Mouse (Mus musculus): ENCODE measurements around the gene Filip1.
A peak's percentile ranks its signal among the peaks of the same experiment; 100 is the strongest.

The Filip1 gene

DNA sequence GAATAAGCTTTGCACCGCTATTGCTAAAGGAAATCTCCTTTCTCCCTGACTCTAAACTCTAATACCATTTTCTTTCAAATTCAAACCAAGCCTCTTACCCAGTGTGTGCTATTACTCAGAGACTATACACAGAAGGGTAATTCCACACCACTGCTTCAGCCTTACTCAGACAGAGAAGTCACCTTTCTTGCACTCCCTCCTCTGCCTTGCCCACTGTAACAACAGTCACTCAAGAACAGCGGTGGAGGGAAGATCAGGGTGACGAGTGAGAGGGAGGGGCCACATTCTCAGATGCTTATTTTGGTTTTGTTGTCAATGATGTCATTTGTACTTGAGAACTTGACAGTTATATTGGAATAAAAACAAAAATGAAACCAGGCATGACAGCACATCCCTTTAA is 65.2 kb downstream of the Filip1 start:
- no peak for DNase-seq

DNA sequence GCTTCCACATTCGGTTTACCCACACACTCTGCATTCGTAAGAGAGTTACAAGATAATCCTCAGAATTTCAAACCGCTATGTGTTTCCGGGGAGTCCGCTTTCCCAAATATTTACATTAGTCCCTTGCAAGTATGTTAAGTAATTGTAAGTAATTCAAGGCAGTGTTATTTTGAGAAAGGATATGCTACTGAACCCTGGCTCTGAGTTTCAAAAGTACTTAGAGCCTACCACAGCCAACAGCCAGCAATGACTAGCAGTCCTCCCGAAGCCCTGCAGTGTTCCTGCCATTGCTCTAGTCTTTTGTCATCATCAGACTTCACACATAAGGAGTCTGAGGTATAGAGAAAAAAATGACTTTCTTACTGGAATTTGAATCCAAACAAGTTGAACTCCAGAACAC is 67.8 kb downstream of the Filip1 start:
- DNase-seq = no peak

DNA sequence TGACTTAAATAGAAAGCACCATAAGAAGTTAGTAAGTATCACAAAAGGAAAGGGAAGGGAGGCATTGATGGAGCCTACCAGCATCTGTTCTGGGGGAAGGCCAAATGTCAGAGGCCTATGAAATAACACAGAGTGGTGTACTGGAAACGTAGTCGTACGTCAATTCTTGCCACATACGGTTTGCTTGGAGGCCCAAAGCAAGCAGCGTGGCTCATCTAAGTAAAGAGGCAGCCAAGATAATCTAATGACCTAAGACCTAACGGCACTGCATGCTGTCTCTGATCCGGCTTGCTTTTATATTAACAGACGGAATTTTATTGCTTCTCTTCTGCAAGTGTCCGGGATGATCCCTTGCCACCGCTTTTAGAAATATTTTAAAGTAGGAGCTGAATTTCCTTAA is 68.7 kb downstream of the Filip1 start:
- DNase-seq = no peak

DNA sequence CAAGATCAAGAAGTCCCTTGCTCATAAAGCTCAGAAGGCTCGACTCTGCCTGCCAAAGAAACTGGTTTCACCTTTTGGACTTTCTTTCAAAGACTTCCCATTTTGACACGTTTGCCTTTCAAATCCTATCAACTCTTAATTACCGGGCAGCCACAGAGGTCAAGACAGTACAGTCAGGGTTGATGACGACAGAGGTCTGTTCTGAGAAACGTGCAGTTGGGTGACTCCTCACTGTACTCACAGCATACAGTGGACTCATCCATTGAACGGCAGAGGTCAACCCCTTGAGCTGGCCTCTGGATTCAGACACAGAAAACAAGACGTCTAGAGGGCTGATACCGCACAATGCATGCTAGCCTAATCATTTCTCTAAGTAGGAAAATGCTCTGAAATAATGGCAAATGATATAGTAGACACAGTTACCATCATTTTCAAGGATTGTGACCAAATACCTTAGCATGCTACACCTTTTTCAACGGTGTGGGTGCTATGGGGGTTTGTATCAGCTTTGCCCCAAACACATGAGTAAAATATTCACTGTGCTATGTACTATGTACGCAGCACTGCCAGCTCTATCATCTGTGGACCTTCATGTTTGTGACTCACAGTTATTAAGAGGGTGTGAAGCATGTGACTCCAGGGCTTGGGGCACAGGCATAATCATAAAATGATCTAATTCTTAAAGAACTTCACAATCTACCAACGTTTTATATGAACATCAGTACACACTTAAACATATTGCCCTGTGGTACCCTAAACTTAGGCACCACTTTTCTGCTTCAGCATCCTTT is 74.0 kb downstream of the Filip1 start:
- no peak for DNase-seq

DNA sequence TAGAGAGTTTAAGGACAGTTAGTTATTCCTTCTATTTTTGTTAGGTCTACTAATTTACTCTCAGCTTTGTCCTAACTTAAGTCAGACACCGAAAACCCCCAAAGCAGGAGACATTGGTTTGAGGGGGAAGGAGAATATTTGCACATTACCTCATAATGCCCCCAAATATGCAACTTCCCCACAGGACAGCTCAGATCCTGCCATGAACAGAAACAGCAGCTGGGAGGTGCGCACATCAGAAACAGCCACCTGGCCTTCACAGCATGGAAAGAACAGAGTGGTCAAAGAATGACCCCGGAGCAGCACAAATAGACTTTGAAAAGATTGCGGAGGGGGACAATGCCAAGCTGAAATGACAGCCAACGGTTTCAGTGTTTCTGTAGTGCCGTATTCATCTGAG is 75.1 kb downstream of the Filip1 start:
- DNase-seq = no peak

DNA sequence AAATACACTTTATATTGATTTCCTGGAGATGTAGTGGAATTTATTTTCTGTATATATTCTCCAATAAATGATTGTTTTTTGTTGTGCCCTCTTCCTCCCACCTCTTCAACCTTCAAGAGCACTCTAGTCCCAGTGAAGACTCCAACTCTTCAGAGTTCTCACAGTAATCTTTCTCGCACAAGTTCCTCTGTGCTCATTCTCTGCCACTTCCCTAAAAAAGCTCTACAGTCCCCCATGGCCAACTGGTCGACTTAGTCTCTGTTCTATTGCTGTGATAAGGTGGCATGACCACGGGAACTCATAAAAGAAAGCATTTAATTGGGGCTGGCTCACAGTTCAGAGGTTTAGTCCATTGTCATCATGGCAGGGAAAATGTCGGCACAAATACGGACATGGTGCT is 80.1 kb downstream of the Filip1 start:
- no peak for DNase-seq

DNA sequence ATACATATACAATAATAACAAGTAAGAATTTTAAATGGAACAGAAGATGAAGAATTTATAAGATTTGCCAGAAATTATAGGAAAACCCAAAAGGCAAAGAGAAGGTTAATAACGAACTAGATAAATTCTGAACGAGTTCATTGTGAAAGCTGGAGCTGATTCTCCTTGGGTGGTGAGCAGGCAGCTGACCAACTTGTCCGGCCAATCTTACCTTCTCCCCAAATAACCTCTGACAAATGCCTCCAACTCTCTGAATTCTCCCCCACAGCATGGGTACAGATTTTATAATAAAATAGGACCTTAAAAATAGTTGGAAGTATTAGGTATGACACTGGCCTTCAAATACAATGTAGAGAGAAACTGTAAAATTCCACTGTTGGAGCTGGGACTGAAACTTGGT is 84.6 kb downstream of the Filip1 start:
- no peak for DNase-seq

DNA sequence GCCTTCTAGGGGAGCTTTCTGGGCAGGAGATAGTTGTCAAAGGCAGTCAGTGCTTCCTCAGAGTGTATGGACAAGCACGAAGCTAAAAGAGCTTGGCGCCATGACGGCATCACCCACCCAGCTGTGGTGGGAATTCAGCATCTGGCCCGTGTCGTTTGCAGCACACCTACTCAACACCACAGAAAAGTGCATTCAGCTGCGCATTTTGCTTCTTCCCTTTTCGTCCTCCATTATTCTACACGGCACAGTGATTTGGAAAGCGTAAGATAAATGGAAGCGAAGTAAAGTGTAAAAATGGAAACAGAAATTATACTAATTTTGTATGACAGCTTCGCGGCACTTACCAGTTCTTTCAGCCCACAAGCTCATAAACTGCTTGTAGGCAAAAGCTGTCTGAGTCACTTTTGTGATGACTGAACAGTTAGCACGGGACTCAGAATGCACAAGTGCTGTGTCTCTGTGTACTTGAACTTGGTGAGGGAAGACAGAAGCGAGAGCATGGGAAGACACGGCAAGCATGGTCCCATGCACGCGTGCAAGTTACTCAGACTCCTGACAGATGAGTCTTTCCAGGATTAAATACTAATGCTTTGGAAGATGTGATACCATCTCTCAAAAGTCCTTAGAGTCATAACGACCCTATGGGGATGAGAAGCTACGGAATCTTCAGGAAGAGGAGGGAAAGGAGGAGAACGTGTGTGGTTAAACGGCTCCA is 85.3 kb downstream of the Filip1 start:
- DNase-seq = peak; percentile 47

DNA sequence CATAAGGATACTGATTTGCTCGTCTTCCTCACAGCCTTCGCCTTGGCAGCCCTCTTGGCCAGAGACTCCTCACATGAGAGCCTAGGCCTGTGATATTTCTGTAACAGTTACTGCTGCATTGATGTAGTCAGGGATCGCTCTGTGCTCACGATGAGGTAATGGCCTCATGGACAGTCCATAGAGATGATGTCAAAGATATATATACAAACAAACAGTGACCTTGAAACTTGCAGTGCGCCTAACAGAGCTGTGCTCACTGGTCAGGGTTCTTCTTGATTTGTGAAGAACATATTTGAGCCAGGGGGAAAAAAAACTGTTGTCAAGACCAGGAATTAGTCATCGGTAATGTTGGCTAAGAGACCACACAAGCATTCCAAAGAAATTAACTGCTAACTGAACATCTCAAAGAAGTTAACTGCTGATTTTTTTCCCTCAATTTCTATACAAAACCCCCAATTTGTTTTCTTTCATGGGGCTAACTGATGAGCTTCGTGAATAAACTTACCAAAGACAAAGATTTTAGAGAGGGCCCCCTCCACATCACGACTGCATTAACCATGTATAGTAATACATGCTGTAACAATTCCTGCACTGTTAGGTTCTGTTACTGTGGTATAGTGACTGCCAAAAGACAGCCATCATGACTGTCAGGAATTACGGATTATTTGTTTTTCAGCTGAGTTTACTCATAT is 86.0 kb downstream of the Filip1 start:
- DNase-seq = no peak

DNA sequence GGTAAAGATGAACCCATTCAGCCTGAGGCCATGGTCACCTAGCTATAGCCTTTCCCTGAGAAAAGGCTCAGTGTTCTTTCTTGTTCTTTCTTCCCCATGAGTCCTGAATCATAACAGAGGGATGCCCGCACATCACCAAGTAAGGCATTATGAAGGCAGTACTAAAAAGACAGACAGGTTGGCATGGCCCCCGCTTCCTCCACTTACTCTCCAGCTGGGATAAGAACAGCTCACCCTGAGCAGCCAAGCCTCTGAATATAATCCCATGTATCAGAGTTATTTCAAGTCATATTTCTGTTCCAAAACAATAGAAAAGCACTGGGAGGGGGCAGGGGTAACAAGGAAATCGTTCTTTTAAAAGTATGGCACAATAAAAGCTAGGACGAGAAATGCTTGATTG is 86.7 kb downstream of the Filip1 start:
- DNase-seq = no peak

DNA sequence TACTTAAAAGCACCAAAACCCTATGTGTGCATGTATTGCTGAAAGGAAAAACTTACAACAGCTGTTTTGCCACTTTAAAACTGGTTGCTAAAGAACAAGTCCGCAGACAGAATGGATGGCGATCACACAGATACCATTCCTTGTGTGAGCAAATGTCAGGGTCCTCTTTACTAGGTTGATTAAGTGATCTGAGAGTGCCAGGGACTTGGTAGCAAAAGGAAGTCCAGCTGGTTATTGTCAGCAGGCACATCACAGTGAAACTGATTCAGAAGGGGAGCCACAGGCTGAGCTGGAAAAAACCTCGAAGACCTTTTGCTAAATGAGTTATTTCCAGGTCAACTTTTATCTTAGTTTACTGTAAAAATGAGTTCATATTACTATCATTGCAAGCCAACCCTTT is 89.4 kb downstream of the Filip1 start:
- no peak for DNase-seq

DNA sequence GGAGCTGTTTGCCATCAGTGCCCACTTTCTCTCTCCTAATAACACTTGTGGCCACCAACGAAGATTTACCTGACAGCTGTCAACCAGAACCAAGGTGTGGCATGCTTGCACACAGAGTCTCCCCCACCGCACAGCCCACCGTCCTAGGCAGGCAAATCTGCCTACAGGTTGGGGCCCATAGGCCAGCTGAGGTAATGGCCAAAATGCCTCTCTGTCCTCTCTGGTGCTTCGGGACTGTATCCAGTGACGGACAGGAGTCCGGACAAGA is 90.2 kb downstream of the Filip1 start:
- no peak for DNase-seq

DNA sequence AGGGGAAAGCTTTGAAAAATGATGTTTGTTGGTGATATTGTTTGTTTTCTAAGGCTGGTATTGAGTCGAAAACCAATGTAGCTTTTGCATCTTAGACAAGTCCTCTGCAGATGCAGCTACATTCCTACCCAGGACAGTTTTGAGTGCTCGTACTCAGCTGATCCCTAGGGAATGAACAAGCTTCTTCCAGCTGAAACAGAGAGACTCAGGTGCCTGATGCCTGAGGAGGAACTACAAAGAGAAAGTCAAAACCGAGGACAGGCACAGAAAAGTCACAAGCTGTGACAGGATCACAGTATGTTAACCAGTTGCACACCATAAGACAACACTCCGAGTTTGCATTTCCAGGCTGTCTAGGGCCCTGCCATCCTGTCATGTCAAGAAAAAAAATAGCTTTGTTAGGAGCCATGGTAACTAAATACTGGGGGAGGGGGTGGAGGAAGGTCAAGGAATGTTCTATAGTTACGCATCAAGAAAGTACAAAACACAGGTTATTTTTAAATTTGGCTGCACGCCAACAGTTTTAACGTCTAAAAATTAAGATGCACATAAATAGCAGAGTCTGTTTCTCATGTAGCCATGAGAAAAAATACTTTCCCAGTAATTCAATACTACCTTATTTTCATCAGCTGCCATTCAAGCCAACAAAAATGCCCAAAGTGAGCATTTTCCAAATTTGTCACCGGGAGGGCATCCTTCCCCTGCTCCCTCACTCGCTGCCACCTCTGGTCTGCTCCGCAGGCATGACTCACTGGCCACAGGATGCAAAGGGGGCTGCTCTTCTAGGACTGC is 90.8 kb downstream of the Filip1 start:
- no peak for DNase-seq

DNA sequence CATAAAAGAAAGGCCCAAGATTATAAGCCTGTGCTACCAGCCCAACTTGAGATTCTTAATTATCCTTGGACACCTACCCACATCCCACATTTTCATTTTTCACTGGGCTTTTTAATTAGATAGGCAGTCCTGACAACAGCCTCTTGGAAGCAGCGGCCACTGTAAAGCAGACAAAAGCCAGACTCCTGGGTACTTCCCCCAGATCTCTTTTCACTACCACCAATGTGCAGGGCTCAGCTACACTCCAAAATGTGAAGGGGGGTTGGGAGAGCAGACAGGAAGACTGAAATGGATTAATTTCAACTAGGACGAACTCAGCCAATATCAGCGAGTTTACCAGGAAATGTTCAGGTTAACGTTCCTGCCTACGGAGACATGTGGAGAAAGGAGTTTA is 92.1 kb downstream of the Filip1 start:
- DNase-seq = no peak

DNA sequence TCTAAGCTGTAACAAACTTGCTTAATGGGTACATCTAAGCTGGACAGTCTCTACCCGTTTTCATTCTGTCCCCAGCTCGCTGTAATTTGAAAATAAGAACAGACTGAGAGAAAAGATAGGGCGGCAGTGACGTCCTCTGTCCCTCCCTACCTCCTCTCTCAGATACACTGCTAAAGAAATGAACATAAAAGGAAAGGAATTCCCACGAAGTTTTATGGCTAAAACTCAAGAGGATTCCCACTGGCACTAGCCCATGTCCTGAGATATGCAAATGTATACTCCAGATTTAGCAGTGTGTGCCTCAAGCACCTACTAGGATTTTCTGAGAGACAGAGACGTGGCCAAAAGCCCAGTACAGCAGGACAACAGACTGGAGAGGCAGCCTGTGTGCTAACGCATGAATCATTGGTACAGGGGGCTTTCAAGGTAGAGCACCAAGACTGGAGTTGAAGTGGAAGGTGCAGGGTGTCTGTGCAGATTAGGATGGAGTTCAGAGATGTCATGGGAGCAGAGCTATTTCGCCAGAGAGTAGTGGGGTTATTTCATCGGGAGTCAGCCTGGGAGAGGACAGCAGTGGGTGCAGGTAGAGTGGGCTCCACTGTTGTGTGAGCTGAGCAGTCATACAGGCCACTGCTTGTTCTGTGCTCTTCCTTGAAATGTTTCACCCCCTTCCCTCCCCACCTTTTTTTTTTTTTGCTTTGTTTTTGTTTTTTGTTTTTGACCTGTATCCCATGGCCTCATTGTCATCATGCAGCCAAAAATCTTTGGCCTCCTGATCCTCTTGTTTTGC is 92.7 kb downstream of the Filip1 start:
- no peak for DNase-seq

DNA sequence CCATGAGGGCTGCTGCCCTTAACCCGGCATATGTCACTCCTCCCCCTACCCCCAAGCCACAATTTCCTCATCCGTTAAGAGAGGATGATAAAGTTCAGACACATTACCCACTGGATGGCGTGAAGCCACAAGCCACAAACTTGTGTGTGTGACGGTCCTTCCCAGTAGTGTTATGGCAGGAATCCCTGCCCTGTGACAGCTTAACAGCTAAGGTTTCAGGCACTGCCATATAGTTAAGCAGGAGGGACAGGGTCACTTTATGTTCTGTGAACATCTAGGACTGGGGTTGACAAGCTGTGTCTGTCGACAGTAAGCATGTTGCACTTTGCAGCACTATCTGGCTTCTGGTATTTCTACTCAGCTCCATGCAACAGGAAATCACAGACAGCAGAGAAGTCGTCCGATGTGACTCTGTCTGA is 93.3 kb downstream of the Filip1 start:
- DNase-seq = no peak

DNA sequence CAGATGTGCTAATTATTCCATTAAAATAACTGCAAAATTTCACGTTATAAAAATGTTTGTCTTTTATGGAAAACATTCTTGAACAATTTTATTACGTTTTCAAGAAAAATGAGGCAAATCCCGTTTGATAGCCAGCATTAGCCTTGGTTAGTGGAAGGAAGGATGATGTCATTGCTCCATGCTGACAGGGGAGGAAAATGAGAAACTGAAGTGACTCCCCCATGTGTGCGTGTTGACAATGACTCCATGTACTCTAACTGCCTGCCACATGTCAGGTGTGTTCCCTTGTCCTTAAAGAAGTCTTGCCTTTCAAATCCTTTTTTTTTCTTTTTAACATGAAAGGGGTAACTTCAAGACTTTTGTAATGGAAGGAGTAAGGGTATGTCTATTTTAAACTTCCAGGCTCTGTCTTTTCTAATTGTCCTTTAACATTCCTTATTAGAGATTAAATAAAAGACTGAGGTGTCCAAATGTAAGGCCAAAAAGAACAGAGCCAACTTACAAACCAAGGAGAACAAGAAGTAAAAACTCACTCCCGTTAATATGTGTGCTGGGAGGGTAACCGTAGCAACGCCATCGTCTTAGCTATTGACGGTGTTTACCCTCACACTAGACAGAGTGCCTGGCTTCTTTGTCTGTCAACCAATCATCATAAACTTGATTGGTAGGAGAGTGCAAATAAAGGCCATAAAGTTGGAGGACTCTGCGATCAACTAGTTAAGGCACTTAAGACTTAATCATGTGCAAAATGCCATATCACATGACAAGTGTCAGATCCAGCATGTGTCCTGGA is 94.1 kb downstream of the Filip1 start:
- DNase-seq = no peak

DNA sequence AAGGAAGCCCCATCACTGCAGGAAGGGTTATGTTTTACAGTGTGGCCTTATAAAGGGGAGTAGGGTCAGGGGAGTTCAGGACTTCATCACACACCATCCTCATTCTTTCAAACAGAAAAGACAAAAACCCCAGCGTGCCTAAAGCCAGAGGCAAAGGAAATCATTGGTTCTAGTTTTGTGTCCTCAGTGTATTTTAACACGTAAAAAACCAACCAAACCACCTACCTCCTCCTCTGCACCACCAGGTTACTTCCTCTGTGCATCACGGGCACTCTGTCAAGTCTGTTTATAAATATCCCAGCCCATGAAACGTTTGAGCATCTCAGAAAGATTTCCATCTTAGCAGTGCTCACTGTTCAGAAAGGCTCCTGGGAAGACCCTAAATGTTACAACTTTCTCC is 98.4 kb downstream of the Filip1 start:
- no peak for DNase-seq

DNA sequence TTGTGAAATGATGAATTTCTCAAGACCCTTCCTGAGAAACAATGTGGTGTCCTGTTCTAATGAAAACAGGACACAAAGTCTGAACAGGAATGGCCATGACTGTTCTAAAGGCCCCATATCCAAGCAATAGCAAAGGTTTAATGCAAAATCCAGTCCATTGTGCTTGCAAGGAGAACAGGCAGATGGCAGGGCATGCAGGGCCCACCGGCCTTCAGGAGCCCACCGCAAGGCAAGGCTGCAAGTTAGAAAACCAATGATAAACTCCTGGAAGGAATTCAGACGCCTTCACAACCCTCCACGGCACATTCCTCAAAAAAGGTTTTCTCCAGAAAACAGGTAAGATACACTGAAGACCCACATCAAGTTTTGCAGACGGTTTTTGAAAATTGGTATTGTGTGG is 99.7 kb downstream of the Filip1 start:
- DNase-seq = no peak

DNA sequence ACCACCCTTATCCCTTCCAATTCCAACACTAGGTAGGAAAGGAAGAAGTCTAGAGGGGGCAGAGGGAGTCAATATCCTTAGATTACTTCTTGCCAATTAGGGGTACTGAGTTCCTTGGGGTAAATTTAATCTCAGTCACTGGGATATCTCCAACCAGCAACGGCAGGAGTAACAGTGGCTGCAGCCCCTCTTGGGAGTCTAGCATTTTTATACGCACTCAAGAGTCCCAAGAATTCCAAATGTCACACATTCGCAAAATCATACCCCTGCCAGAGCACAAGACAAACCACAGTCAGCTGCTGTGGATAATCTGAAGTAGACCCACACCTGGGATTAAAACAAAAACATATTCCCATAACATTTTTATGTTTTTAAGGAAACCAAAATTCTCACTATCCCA is 102.5 kb downstream of the Filip1 start:
- no peak for DNase-seq

DNA sequence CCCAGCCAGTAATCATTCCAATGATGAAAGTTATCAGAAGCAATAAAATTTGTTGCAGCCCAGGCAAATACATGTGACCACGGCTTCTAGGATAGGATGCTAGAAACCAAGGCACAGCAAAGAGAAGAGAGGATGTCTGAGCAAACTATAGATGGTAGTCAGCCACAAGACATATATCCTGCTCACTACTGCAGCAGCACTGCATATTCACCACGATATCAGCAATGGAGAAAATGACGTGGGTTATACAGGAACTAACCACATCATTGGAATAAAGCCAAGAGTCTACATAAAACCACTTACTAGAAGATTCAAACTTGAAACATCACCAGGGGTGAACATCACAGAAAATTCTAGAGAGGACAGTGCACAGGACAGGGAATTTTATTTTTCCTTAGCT is 113.8 kb downstream of the Filip1 start:
- DNase-seq = no peak

DNA sequence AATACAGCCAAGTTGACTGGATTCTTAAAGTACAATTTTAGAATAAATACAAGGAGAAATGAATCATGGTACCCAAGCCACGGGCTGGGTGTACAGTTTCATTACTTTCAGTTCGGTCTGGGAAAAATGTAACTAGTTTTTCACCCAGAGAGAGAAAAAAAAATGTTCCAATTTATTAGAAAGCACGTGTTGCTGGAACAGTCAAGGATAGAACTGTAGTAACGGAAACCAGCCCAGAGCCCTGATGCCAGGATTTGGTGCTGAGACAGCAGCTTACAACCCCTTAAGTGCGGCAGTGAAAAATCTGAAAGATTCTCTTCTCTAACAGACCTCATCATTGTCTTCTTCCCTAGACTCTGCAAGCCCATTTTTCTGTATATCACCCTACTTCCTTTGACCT is 118.0 kb downstream of the Filip1 start:
- no peak for DNase-seq

Measured in right cerebral cortex, adult 18-20 months (tissue).